Mouse (Mus musculus) thymus, postnatal 10 days (tissue): ENCODE results near the gene Msh2.

Experiments used
- DNase-seq, 2 experiments: peaks; one replicate each; pipeline ENCODE4 v3.0.0; 2021; ENCODE audit warnings: low spot score in 2 of 2

The Msh2 gene

DNA sequence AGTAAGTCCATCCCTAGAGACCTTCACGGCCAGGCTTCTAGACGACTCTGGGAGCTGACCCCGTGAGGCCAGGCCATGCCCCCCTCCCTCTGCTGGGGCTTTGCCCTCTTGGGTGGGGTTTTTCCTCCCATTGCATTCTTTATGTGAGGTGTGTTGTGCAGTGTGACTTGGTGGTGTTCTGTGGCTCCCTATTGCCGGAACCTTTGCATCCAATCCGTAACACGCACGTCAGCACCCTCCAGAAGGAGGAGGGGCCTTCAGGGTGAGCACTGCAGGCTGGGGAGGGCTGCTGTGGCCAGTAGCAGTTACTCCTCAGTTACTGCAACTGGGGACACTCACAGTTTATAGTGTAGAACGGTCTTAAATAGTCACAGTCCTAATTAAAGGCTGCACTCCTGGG, 28.0 kb downstream of the Msh2 start:
- DNase-seq = no peak

DNA sequence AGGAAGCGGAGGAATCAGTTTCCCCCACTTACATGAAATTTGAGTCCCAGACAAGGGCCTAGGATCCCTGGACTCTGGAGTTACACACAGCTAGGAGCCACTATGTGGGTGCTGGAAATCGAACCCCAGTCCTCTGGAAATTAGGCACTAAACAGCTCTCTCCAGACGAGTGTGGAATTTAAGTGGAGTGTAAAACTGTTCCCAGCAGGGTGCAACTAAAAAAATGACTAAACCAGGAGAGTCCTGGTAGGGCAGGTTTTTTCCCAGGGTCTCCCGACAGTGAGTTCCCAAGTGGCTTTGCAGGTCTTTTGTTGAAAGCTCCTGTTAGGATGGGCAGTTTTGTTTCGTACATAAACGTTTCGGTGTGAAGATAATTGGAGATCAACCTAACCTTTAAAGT, 52.6 kb downstream of the Msh2 start:
- no peak for DNase-seq

DNA sequence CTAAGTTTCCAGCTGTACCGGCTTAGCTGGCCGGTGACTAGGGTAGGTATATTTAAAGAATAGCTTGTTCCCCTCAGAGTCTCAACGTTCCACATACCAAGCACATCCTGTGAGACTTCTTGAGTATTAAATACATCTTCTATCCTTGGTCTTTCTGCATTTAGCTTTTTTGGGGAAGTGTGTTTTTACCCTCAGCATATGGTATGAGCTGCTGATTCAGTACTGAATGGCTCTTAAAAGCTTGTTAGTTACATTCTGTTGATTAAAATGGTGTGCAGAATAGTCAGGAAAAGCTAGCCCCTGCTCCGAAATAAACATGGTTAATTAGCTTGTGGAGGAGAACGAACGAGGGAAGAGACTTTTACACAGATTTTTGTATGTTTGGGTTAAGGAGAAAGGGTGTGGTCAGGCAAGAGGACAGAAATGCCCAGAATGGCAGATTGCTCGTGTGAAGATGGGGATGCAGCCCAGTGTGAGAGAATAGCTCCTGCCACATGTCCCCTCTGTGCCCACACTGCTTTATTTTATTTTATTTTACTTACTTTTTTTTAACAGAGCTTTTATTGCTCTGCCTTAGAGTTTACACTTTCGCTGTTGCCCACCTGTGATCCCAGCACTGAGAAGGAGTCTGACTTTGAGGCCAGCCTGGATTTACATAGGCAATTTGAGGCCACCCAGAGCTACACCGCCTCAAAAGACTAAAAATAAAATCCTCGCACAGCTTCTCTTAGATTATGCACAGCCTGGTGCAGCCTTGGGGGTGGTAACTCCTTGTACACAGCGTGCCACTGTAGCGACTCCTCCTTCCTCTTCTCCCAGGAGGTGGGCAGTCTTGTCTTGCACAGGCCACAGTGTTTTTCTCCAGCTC, 54.6 kb downstream of the Msh2 start:
- DNase-seq = no peak

DNA sequence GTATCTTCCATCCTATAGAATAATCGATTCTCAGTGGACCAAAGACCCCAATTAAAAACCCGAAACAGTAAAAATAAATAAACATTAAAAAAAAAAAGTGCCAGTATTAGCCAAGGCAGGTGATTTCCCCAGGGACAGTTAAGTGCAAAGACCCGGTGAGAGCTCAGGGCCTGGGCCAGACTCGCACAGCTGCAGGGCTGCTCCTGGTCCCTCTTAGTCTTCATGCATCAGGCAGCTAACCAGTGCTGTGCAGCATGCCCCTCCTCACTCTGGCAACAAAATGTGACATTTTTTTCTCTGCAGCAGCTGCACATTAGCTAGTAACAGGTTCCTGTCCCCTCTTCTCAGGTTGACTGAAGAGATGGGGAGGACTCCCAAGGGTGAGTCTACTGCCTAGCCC, 59.8 kb downstream of the Msh2 start:
- DNase-seq = no peak

DNA sequence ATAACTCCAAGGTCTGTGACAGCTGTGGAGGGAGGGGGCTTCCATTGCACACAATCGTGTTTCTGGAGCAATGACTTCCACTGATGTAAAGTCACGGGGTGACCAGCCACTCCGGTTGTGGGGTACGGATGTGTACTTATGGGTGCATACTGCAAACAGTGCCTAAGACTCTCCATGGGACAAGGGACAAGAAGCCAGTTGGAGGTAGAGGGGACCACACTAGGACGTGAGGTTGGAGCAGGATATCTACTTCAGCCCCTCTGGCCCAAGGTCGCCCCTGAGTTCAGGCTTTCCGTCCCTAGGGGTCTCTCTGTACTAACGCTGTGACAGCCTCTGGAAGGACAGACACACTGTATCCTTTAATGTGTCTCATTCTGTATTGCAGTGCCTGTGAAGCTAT, 62.3 kb downstream of the Msh2 start:
- no peak for DNase-seq

DNA sequence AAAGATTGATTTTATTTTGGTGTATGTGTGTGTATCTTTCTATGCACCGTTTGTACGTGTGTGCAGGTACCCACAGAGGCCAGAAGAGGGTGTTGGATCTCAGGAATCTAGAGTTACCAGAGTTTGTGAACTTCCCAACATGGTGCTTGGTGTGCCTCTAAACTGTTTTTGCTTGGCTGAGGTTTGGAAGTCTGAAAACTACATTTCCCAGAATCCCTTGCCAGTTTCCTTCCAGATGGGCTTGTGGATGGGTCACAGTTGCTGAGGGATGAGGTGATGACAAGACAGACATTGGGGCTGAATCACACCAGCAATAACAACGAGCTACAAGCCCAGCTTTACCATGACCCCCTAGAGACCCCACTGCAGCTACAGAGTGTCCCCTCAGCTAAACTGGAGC, 65.0 kb downstream of the Msh2 start:
- no peak for DNase-seq

DNA sequence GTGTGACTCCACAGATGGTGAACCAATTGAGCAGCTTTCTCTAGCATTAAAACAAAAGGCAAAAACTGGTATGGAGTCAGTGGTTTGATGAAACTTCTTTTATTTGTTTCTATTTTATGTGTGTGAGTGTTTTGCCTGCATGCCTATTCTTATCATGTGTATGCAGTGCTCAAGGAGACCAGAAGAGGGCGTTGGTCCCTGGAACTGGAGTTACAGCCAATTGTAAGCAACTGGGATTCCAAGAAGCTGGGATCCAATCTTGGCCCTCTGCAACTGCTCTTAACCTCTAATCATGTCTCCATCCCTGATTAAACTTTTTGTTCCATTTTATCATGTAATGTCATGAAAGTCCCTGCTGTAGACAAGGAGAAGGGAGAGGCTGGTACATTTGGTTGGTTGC, 67.7 kb downstream of the Msh2 start:
- no peak for DNase-seq

DNA sequence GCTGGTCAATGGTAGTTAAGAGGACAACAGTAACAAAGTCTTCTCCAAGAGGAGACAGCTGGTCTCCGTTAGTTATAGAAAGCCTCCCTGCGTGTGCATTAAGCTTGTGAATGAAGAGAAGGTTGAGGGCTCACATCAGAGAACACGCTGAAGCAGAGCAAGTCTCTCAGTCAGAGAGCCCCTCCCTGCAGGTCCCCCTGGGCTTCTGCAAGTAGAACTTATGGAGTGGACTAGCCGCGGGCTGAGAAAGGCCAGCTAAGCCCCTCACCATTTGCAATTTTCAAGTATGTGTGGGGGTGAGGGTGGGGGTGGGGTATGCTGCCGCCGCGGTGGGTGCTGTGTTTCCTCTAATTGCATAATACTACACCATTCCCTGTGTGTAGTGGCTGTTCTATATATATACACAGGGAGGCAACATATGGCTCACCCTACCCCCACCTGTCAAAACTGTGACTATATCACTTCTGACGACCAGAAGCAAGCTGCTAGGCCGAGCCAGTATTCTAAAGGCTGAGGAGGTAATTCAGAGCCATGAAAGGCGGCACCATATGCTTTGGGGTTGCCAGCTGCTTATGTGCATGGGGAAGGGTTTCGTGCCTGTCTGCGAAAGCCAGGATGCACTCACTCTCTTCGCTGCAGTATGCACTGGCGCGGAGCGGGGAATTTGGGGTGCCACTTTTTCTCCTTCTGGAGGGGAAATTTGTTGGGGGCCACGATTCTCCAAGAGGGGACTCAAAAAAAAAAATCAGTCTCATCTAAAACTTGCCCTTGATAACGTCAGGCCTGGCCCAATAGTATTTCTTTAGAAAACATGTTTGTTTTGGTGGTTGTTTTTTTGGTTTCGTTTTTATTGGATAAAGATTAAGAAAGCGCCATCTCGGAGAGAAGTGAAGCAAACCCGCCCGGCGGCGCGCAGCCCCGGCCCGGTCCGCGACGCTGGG, 73.1 kb downstream of the Msh2 start:
- DNase-seq = no peak

DNA sequence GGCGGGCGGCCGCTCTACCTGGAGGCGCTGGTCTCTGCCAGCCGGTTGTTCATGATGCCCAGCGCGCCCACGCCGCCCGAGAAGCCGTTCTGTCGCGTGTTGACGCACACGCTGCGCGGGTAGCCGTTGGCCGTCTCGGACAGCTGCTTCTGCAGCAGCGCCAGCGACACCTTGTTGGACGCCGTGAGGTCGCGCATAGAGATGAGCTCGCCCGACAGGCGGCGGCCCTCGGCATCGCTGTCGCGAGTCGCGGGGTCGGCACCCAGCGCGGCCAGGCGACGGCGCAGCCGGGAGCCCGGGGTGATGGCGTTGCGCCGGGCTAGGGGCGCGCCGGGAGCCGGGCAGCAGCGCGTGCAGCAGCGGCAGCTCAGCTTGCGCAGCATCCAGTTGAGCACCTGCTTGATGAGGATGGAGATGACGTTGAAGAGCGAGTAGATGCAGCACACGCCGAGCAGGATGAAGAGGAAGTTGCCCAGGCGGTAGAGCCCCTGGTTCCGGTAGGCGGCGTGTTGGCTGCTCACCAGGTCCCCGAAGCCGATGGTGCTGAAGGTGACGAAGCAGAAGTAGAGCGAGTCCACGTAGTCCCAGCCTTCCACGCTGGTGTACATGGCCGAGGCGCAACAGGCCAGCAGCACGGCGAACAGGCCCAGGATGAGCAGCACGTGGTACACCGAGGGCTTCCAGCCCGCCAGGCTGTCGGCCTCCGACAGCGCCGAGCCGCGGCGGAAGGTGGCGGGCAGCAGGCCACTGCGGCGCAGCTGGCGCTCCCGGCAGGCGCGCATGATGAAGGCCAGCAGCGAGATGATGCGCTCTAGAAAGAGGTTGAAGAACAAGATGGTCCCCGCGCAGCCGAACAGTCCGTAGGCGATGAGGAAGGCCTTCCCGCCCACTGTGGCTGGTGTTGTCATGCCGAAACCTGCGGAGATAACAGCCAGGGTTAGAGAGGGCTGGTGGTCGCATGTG, 74.1 kb downstream of the Msh2 start:
- peak; percentile 23 to 56 for DNase-seq

DNA sequence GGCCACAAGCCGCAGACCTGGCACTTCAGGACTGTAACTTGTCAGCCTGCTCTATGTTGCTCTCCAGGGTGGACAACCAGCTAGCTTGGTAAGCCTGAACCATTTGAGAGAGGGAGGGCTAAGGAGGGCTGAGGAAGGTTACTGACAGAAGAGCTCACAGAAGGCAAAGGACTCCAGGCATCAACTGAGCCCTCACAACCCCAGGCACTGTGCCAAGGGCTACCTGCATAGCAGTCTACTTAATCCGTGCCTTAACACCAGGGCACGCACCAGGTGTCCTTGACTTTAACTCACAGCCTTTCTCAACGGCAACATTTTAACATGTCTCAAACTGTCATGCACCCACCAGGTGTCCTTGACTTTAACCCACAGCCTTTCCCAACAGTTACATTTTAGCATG, 88.2 kb downstream of the Msh2 start:
- no peak for DNase-seq

DNA sequence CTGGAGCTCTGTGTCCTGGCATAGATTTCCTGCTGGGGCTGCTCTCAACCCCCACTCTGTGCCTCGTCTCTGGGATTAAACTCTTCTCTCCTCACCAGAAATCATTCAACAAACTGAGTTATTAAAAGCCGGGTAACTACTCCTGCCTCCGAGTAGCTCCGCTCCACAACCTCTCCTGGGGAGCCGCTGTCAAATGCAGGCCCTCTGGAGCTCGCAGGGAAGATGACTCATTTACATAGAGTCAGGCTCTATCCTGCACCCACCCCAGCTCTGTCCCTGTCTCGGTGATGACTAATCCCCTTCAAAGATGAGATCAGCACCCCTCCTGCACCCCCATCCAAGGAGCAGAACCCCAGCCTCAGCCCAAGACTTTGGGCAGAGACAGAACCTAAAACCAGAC, 91.0 kb downstream of the Msh2 start:
- DNase-seq = no peak

DNA sequence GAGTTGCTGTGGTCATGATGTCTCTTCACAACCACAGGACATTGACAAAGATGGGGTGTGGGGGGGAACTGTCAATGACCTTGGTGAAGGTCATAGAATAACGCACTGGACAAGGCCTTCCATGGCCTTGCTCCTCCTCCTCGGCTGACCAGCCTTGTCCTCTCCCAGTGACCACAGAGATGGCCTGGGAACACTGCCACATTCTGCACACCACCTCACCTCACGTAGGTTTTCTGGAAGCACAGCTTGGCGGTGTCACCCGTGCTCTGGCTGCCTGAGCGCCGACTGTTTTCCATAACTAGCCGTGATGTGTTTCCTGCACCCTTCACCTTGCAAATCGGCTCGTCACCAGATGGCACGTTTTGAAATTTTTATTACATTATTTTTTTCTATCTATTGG, 92.9 kb downstream of the Msh2 start:
- DNase-seq = no peak

DNA sequence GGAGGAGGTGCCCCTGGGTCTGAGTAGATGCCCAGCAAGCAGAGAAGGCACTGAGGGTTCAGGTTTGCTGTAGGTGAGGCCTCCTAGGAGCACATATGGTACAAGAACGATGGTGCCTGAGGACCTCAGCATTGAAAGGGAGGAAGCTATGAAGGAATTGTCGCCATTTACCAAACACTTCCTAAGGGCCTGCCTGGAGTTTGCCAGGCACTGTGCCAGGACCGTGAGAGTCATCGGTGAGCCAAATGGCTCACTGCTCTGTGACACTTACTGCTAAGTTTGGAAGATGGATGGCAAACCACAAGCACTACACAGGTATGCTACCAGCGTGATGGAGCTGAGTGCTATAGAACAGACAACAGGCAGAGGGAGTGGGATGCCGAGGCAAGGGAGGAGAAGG, 94.8 kb downstream of the Msh2 start:
- DNase-seq = no peak

DNA sequence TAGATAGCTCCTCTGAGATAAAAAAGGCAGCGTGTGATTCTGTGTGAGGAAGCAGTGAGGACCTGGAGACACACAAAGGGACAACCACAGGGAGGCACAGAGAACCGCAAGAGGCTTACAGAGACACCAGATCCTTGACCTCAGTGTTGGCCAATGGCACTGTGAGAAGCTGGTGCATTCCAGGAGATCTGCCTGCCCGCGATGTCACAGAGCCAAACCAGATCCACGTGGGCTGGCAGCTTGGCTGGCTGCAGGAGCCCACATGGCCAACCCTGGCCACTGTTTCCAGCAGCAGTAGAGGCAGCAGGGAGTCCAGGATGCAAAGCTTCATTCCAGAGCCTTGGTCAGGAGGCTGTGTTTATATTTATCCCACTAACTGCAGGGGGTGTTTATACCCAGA, 98.6 kb downstream of the Msh2 start:
- no peak for DNase-seq

DNA sequence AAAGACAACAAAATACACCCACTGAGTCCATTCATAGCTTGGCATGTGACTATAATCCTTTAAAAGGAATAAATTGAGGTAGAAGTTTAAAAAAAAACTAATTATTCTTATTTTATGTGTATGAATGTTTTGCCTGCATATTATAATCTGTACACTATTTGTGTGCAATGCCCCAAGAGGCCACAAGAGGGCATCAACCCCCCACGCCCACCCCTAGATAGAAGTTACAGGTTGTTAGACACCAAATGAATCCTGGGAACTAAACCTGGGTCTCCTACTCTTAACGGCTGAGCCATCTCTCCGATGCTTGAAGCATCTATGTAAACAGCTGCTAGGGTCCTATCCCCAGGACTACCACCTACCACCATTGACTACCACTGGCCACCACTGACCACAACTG, 101.0 kb downstream of the Msh2 start:
- DNase-seq = no peak
